Mouse (Mus musculus) gastrocnemius, postnatal 10 days (tissue): Measurements from ENCODE around the gene Mob1b. TPM values are rescaled to one million over a fixed set of nuclear protein-coding genes. Genes with fewer than 3 reads are reported as not detected.
"Not testable (repeated sequence)": the region's sequence is repeated elsewhere in the genome, so short reads cannot be mapped to it uniquely, and the experiment has no call there.

Experiments used
- DNase-seq: peaks from one replicate; pipeline ENCODE4 v3.0.0; 2021; ENCODE audit warnings: mixed read lengths
- total RNA-seq, 2 experiments: library from RNA; stranded (reverse); gene quantifications; 2 replicates each; pipeline ENCODE4 v1.2.3; 2021

Gene Mob1b
- total RNA-seq, 2 experiments from 2014 or later: 32.1 to 33.3 TPM

DNA sequence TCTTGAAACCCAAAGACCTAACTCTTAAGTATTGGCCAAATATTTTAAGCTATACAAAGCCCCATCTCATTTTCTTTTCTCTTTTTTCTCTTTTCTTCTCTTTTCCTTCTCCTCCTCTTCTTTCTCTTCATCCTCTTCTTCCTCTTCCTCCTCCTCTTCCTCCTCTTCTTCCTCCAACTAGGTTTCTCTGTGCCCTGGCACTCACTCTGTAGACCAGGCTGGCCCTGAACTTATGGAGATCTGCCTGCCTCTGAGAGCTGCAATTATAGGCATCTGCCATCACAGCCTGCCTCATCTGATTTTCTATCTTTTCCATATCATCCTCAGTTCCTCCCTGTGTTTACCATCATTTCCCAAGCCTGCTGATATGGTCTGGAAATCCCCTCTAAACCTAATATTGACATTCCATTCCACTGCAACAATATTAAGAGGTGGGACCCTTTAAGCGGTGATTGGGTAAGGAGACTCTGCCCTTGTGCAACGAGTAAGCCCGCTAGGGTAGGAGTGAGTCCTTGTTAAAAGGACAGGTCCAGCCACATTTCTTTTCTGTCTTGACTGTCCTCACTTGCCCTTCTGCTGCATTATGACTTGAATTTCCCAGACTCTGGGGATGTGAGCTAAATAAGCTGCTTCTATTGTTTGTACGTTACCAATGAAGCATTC is 21.3 kb upstream of the Mob1b start:
- no peak for DNase-seq

DNA sequence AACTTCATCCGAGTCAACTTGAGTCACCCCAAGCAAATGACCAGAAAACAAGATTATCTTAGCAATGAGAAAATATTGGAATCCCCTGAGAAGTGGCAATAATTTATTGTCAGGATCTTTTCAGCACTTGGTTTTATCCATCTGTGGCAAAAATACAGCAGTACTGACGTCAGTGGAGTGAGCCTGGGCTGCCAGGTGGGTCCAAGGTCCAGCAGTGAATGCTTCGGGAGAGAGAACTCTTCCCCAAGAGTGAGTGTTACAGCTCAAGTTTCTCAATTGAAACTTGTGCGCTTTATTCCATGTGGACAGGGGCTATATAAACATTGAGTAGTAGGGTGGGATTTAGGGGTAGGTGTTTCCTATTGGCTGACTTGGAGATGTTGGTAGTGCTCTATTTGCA is 18.6 kb upstream of the Mob1b start:
- DNase-seq: no peak

DNA sequence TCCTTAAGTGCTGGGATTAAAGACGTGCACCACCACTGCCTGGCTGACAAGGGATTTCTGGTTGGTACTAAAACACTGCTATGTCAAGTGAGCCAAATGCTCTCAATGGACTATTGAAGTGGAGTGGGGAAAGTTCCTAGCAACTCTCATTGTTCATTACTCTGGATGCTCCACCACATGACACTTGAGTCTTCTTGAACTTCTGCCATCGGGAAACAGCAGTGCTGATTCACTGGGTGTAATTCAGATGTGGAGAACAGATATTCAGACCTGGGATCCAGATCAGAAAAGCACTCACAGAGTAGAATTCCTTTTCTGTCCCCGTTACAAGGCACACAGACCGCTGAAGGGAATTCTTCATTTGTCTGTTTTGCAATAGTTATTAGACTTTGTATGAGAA is 17.1 kb upstream of the Mob1b start:
- DNase-seq: no peak

DNA sequence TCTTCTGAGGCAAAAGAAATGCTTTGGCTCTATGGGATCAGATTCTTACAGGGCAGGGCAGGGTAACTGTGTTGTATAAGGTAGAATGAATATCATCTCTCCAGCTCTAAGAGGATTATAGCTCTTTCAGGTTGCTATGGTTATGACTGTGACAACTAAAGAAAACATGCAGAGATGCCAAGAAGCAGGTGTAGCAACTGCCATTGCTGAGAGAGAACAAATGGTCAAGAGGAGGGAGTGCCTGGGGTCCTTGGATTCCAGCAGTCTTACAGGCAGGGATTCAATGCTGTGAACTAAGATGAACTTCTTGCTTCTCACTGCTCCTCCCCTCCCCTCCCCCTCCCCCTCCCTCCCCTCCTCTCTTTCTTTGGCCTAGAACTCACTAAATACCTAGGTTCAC is 9.5 kb upstream of the Mob1b start:
- DNase-seq: no peak

DNA sequence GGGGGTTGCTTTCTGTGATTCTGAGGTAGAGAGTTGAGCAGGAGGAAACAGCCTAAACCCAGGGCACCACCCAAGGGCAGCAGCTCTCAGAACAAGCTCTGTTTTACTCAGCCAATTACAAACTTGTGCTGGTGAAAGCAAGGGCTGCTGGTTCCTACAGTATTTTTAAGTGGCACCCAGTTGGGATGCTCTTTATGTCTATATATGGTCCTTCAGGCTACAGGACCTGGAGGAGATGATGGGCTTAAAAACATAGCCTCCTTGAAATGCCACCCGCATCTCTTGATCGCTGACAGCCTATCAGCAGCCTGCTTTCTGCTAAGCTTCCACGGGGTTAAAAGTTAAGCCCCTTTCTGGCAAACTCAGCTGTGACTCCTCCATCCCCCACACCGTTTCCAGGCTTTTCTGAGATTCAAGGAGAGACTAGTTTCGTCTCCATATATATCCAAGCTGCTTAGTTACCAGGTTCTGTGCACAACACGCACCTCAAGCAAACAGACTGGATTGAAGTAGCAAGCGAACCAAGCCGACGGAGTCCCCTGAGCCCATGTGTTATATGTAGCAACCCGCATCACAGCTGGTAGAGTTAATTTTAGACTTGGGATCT is 8.9 kb upstream of the Mob1b start:
- no peak for DNase-seq

DNA sequence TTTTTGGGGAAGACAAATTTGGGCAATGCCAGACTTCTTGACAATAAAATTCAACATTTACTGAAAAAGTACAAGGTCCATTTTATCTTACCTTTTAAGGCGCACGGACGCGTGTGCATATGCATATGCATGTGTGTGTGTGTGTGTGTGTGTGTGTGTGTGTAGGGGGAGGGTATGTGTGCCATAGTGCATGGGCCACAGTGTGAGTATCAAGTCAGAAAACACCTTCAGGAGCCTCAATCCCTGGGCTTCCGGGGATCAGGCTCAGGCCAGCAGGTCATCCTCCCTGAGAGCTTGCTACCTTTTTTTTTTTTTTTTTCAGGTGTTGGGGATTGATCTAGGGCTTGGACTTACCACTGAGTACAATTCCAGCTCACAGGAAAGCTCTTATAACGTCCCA is 8.3 kb upstream of the Mob1b start:
- DNase-seq: no peak

DNA sequence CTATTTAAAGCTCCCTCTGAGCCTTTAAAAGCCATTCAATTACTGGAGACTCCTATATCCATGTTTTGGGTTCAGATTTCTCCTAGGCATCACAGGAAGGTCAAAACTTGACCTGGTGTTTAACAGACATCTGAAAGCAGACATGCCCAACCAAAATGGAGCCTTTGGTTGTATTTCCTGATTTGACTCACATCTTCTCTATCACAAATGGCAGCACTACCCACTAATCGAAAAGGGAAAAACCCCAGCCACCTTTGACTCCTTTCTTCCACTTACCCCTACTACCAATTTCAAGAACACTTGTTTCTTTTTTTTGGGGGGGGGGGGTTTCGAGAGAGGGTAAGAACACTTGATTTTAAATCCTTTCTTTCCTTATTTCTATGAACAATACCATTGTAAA is 3.7 kb upstream of the Mob1b start:
- DNase-seq: no peak

DNA sequence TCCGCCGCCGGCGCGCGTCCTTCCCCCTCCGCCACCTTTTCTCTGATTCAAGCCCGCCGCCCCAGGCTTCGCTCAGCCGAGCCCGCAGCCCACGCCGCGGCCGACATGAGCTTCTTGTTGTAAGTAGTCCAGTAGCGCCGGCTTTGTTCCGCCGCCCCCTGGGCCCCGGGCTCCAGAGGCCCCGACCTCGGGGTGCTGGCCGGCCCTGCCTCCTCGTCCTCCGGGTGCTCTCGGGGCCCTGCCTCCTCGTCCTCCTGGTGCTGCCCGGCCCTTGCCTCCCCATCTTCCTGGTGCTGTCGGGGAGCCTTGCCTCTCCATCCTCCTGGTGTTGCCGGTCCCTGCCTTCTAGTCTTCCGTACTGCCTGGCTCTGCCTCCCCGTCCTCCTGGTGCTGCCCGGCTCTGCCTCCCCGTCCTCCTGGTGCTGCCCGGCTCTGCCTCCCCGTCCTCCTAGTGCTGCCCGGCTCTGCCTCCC is 384 bp downstream of the Mob1b start:
- no peak for DNase-seq

DNA sequence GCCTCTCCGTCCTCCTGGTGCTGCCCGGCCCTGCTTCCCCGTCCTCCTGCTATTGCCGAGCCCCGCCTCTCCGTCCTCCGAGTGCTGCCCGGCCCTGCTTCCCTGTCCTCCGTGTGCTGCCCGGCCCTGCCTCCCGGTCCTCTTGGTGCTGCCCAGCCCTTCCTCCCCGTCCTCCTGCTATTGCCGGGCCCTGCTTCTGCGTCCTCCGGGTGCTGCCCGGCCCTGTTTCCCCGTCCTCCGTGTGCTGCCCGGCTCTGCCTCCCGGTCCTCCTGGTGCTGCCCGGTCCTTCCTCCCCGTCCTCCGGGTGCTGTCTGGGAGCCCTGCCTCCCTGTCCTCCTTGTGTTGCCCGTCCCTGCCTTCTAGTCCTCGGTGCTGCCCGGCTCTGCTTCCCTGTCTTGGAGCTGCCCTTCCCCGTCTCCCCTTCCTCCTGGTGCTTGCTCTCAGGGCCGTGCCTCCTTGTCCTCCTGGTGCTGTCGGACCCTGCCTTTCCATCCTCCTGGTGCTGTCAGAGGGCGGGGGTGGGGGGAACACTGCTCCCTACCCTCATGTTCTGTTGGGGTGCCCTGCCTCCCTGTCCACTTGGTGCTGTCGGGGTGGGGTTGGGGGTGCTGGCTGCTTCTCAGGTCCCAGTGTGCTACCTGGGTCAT is 1.0 kb downstream of the Mob1b start:
- DNase-seq: peak; percentile 41

DNA sequence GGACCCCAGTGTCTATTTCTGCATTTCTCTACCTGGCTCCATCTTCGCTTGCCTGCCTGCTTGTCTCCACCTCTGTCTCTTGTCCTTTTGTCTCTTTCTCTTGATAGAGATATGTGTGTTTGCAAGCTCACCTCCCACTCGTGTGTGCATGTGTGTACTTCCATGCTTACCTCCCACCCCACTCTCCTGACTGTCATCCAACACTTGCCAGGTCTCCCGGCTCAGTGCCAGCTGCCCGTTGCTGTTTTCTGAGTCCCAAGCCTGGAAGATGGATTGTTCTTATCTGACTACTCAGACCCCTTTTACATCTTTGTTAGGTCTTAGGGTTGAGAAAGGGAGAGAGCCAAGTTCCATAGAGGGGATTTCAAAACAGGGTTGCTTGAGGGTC is 1.6 kb downstream of the Mob1b start:
- peak; percentile 24 for DNase-seq

DNA sequence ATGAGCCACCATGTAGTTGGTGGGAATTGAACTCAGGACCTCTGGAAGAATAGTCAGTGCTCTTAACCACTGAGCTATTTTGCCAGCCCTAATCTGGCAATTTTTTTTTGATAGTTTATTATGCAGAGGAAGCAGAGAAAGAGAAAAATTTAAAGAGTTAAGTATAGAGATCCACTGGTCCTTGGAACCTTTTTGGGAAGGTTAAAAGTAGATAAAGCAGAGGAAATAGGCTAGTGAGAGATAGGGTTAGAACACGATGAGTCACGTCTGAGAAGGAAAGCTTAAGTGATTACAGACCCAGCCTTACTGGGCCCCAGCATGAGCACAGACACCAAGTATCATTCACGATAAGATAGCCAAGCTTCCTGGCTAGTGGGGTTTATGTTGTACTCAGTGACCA is 3.4 kb downstream of the Mob1b start:
- no peak for DNase-seq

DNA sequence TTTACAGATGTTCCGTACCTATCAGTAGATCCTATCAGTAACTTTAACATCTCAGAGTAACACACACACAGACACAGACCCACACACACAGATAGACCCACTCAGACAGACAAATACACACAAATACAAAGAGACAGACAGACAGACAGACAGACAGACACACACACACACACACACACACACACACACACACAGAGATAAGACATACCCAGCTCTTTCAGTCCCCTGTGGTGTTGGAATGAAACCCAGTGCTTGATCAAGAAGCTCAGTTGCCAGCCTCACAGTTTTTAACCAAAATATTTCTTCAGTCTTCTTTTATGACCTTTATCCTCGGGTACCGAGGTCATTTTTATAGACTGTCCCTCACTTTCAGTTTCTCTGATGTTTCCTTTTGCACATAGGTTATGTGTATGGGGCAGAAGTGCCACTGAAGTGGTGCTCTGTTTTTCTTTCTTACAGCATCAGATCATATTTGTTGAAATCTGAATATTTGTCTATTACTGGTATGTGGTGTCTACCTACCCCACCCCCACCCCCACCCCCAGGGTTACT is 7.0 kb downstream of the Mob1b start:
- DNase-seq: no peak

DNA sequence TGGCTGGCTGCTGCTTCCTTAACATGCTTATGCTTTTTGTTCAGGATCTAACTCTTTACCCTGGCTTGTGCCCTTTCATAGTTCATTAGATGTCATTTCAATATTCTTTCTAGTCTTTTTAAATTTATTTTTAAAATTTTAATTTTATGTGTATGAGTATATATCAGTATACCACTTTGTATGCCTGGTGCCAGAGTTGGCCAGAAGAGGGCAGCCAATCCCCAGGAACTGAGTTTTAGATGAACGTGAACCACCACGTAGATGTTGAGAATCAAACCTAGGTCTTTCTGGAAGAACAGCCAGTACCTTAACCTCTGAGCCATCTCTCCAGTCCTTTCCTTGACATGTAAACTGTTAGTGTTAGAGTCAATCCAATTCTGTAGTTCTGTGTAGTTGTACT is 14.1 kb downstream of the Mob1b start:
- DNase-seq: no peak

DNA sequence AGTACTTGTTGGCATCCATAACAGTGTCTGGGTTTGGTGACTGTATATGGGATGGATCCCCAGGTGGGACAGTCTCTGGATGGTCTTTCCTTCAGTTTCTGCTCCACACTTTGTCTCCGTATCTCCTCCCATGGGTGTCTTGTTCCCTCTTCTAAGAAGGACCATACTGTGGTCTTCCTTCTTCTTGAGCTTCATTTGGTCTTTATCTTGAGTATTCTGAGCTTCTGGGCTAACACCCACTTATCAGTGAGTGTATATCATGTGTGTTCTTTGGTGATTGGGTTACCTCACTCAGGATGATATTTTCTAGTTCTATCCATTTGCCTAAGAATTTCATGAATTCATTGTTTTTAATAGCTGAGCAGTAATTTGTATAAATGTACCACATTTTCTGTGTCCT is 20.4 kb downstream of the Mob1b start:
- not testable (repeated sequence) for DNase-seq

DNA sequence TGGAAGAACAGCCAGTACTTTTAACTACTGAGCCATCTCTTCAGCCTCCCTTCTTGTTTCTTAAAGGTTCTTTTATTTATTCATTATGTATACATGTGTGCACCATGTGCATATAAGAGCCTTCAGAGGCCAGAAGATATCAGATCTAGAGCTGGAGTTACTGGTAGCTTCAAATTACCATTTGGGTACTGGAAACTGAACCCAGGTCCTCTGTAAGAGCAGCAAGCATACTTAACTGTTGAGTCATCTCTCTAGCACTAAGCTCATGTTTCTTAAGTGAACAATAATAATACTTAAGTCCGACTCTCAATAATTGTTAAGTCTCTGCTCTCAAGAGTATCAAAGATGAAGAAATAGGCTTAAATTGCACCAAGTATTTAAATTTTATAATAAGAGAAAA is 27.1 kb downstream of the Mob1b start:
- no peak for DNase-seq

DNA sequence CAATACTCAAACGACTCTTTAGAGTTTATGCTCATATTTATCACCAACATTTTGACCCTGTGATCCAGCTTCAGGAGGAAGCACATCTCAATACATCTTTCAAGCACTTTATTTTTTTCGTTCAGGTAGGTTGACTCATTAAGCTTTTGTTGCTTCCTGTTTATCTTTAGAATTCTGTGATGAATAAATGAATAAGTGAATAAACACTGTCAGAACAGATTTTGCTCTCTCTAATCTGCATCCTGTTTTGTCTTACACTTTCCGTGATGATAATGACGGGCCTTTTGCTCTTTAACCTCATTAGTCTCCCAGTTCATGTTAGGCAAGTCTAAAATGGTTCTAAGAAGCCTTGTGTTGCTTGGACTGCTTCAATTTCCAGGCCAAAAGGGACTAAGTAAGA is 32.5 kb downstream of the Mob1b start:
- DNase-seq: no peak

DNA sequence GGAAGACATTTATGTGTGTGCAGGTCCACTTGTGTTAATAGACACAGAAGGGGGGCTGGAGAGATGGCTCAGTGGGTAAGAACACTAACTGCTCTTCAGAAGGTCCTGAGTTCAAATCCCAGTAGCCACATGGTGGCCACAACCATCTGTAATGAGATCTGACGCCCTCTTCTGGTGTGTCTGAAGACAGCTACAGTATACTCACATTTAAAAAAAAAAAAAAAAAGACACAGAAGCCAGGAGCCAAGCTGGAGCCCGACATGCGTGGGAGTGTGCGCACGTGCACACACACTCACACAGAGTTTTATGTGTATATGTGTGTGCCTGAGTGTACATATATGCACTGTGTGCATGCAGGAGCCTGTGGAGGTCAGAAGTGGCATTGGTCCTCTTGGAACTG is 42.0 kb downstream of the Mob1b start:
- DNase-seq: no peak

DNA sequence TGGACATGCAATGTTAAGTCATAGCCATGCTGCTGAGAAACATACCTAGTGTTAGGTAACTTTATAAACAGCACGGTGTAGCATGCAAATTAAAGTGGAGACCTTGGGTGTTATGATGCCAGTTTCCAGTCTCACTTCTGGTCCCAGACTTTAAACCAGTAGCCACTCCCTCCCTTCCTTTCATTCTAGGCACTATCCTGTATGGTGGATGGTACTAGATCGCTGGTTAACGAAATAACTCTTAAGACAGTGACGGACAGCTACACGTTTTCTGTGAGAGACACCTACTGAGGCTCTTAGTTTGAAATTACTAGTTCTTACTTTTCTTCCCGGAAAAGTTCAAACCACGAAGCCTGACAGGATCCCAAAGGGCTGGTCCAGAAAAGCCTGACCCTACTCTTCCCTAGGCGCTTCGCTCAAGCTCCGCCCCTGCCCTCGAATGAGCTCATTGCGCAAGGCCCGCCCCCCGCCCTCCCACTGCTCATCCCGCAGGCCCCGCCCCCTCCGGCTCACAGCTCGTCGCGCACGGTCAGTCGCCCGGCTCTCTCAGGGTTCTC is 43.9 kb downstream of the Mob1b start:
- peak; percentile 99 for DNase-seq

DNA sequence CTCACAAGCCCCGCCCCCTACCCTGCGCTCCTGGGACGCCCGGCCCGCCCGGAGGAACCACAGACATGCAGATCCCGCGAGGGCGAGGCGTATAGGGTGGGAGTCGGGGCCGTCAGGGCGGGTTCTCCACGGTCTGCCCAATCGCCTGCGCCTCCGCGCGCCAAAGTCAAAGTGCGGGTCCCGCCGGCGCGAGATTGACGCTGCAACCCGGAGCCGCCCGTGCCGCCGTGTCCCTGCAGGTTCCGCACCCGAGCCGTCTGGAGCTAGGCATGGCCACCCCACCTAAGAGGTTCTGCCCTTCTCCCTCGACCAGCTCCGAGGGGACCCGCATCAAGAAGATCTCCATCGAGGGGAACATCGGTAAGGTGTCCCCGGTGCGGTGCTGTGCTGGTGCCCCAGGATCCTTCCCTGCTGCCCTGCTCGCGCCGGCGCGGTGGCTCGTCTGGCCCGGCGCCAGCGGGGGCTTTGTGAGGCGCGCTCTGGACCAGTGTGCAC is 44.4 kb downstream of the Mob1b start, which contains the start of gene Dck:
Gene Dck, plus strand, starts transcription at position 10 of the 495 bp plus-strand sequence.
- DNase-seq: no peak

DNA sequence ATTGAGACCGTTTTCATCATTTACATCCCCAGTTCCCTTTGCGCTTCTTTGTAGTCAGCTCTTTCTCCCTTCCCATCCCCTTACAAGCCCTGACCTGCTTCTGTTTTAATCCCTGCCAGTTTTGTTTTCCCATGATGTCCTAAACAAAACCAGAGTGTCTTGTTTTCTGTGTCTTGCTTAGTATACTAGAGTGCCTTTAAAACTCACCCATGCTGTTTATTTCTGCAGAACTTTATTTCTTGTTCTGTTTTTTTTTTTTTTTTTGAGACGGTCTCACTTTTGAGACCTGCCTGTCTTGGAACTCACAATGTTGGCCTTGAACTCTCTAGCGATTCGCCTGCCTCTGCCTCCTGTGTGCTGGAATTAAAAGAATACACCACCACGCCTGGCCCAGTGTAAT is 44.9 kb downstream of the Mob1b start:
- DNase-seq: no peak

DNA sequence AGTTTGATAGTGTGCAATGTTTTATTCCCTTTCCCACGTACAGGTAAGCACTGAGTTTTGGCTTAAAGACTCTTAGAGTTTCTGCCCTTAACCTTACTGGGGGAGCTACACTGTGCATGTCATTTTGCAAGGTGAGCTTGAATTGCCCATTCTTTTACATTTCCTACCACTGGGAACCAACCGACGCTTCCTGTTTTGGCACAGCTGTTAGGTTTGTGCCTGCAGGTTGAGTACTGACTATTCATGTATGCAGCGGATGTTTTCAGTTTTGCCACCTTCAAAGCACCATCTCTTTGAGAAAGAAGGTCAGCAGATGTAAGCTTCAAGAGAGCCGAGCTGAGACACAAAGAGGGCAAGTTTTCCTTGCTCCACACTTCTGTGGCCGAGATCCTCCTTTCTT is 45.5 kb downstream of the Mob1b start:
- DNase-seq: no peak

DNA sequence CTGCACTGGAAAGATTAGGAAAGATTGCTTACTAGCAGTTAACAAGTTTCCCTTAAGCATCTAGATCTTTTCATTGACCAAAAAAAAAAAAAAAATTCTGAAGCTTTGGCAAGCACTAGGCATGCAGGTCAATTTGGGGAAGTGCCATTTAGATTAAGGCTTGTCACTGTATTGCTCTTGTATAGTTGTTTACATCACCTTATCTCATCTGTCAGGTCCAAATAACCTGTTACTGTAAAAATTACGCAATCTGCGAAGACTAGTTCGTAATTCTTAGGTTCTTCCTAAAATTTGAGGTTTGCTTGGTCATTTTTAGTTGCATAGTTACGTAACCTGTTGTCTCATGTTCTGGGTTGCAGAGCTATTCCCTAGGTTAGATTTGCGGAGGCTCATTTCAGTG is 46.2 kb downstream of the Mob1b start:
- no peak for DNase-seq

DNA sequence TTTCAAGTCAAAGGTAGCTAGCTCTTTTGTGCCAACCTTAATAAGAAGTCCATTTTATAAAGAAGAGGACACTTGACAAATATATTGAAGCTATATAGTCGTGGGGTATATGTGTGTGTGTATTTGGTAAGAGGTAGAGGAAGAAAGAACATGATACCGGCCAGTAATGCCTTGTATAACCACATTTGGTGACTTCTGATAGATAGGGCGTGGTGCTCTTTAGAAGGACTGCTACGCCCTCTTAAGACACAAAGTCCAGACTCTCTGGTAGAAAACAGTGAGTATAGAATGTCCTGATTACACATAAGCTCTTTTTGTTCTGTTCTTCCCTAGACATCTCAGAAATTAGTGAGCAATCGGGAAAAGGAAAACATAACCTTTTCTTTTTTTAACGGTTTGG is 47.5 kb downstream of the Mob1b start:
- DNase-seq: no peak
